Mouse (Mus musculus): ENCODE data around the gene Tmem203.

- TF ChIP-seq POLR2A (IDR thresholded peaks at IDR 0.05; ENCODE audit: borderline replicate concordance, insufficient read depth, low read length) (no peak), CTCF (IDR thresholded peaks at IDR 0.05; ENCODE audit: borderline replicate concordance, insufficient read depth, low read depth, low read length) (no peak)
Measured at GRCm38 (mm10) chr2:25234551-25235220, 20.6 kb upstream of the Tmem203 start.

Data from cerebellum, adult 2 months (tissue).